Mouse (Mus musculus): Measurements from ENCODE around the gene Olfr837.

The Olfr837 gene

DNA sequence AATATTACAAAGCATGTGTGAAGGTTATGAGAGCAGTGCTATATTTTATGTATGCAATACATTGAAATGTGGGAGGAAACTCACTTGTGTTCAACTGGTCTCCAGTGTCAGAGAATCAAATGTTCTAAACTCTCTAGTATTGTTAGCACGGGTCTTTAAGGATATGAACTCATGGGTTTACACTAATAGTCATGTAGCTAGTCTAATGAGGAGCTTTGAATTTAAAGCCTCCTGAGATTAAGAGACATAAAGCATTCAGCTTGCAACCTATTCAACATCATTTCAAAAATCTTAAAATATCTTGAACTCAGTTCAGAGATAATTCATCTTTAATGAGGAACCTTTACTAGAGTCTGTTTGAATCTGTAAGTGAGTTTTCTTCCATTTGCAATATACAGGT lies at the start of gene Olfr837:
Gene Olfr837, plus strand, starts transcription at position 301 of the 400 bp plus-strand sequence.
- TF ChIP-seq GATA4 (IDR thresholded peaks at IDR 0.05; ENCODE audit: insufficient replicate concordance, low read length): no peak

DNA sequence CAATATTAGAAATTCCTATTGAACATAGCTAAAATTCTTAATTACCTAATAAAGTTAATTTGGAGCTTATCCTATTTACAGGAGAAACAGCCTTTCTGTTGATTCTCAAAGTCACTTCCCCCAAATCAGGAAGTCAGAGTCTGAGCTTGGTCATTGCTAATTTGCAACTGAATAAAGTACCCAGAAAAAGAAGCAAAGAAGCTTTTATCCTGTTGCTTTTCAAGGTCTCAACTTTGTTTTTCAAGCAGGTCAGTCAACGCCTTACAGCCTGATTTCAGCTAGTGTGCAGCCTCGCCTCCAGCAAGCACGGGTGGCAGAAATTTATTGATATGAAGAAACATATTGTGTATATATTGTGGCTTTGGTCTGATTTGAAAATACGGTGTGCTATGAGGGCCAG lies 38.8 kb upstream of the Olfr837 start:
- TF ChIP-seq GATA4 (IDR thresholded peaks at IDR 0.05; ENCODE audit: insufficient replicate concordance, low read length): no peak

DNA sequence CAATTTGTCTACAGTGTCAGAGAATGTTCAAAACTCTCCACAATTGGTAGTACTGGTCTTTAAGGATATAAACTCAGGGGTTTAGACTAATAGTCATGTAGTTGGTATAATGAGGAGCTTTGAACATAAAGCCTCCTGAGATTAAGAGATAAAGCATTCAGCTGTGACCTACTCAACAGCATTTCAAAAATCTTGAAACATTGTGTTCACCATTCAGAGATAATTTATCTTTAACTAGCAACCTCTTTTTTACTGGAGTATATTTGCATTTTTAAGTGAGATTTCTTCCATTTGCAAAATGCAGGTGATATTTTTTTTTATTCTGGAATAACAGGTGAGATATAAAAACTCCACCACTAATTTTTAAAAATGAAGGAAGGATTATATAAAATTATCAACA lies 16.0 kb upstream of the Olfr837 start, which contains the start of gene Olfr836:
Gene Olfr836, plus strand, starts transcription at position 301 of the 400 bp plus-strand sequence.
- TF ChIP-seq GATA4 (IDR thresholded peaks at IDR 0.05; ENCODE audit: insufficient replicate concordance, low read length): no peak

DNA sequence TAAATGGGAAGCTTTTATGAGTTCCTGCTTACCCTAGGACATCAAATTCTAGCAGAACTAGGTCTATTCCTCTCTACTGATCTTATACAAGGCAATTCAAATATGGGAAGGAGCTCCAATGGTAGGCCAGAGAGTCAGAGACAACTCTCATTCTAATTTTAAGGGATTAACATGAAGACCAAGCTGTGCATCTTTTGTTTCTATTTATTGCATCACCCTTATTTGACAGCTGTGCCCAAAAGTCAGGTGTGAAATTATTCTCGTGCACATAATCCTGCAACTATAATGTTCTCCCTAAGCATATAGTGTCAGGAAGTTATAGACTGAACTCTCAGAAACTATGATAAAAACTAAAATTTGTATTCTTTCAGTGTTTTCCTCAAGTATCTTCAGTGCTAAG lies 41.1 kb downstream of the Olfr837 start, which contains the start of gene Olfr839-ps1:
Gene Olfr839-ps1, minus strand, starts transcription at position 101 of the 400 bp plus-strand sequence.
- no peak for TF ChIP-seq GATA4 (IDR thresholded peaks at IDR 0.05; ENCODE audit: insufficient replicate concordance, low read length)
